Mouse (Mus musculus): ENCODE measurements around the gene Tuba4a. TPM values are rescaled to one million over a fixed set of nuclear protein-coding genes. Genes with fewer than 3 reads are reported as not detected.
"Not testable (repeated sequence)": the region's sequence is repeated elsewhere in the genome, so short reads cannot be mapped to it uniquely, and the experiment has no call there.

The Tuba4a gene
- polyA plus RNA-seq, 1 experiment from 2014 or later = 32.1 TPM

DNA sequence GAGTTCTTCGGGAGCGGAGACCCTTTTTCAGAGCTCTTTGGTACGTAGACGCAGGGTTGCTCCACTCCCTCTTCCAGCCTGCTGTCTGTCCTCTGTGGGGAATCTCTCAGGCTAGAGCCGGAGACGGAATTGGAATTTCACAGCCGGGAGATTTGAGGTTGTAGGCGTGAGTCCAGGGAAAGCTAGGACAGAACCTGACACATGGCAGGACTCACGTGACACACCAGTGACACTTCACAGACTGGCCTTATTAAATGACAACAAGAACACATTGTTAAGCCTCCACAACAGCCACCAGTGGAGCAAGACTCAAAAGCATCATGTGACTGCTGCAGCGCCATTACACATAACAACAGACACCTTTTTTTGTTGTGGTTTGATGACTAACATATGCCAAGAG is 19.9 kb upstream of the Tuba4a start:
- Histone ChIP-seq H3K4me1 (ENCODE audit: control insufficient read depth, insufficient read depth, low read length) (peaks cover 14% of the 10 kb centered on the region), H3K4me3 (ENCODE audit: low read length) (no peak overlapping the region), H3K4me2 (replicated peaks; ENCODE audit: low read depth, low read length) (no peak overlapping the region), H3K36me3 (ENCODE audit: control insufficient read depth, insufficient read depth, low read length) (peaks cover 17% of the 10 kb centered on the region; the same call in 1 of the 2 replicates), H3K9ac (ENCODE audit: low read depth, low read length) (no peak overlapping the region), H3K27me3 (ENCODE audit: control insufficient read depth, insufficient read depth, low read length) (no peaks in the 10 kb centered on the region), H3K27ac (ENCODE audit: low read depth, low read length) (no peak overlapping the region), H3K9me3 (ENCODE audit: control insufficient read depth, low read length) (no peaks in the 10 kb centered on the region)
- 88% methylated on average over 10 of the region's 10 CpGs for WGBS
- ATAC-seq (ENCODE audit: low FRiP score, low TSS enrichment) = no peak

DNA sequence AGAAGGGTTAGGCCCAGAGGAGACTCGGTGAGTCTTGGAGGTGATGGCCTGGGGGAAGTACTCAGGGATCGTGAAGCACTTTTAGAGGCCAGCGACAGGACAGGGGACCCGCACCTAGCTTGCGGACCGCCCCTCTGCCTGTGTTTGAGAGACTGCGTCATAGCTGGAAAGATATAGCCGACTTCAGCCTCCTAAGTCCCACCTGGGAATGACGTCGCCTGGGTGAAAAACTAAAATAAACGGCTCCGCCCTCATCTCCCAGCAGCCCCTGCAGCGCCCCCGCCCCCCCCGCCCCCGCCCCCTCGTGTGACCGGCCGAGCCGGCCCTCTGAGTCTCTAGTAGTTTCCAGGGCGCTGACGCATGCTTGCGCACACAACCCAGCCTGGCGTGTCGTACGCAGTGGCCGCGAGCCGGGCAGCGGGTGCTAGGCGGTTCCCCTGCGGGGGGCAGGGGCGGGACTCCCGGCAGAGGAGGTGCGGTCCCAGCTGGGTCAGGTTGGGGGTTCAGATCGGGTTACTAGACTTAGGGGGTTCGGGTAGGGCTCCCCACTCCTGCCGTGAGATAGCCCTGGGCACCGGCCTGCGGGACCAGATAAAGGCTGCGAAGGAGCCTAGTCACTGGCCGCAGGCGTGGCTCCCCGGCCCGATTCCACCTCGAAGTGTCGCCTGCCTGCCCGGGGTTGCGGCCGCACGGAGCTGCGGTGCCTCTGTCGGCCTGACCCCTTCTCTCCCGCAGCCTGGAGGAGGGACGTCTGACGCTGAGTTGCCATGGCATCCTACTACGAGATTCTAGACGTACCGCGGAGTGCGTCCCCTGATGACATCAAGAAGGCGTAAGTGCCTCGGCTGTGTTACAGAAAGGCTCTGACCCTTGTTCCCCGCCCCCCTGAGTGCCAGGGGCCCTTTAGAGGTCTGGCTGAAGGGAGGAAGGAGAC is 16.7 kb upstream of the Tuba4a start, which contains the start of gene Dnajb2:
Gene Dnajb2, plus strand, starts transcription at position 290 of the 934 bp plus-strand sequence.
- peak within 1 kb of the TSS; percentile 93 for H3K4me2 ChIP-seq (replicated peaks; ENCODE audit: low read depth, low read length)
- H3K4me1 ChIP-seq (ENCODE audit: control insufficient read depth, insufficient read depth, low read length) = peaks cover 14% of the 10 kb centered on the region
- peak within 1 kb of the TSS; percentile 84 for H3K9ac ChIP-seq (ENCODE audit: low read depth, low read length)
- peak within 1 kb of the TSS; percentile 62; the same call in 1 of the 2 replicates for H3K27ac ChIP-seq (ENCODE audit: low read depth, low read length)
- peaks cover 4% of the 10 kb centered on the region; the same call in 1 of the 2 replicates for H3K36me3 ChIP-seq (ENCODE audit: control insufficient read depth, insufficient read depth, low read length)
- H3K9me3 ChIP-seq (ENCODE audit: control insufficient read depth, low read length) = no peaks in the 10 kb centered on the region
- peak within 1 kb of the TSS; percentile 71 for H3K4me3 ChIP-seq (ENCODE audit: low read length)
- no peaks in the 10 kb centered on the region for H3K27me3 ChIP-seq (ENCODE audit: control insufficient read depth, insufficient read depth, low read length)
- peak; percentile 92 for ATAC-seq (ENCODE audit: low FRiP score, low TSS enrichment)
- under 1% methylated on average over 63 of the region's 64 CpGs for WGBS

DNA sequence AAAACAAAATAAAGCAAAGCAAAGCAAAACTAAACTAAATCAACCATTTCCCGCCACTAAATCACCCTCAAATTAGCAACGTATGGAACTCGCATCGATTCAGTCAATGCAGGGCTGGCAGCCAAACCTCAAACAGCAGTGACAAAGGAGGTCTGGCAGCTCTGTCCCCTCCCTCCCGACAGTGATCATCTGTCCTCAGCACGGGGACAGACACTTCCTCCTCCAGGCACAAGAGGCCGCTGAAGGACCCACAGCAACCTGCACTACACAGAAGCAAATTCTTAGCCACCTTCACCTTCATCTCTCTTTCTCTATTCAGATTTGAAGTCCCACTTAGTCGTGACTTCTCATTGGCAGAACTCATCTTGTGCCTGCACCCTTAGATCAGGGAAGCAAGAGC is 14.9 kb upstream of the Tuba4a start:
- Histone ChIP-seq H3K4me2 (replicated peaks; ENCODE audit: low read depth, low read length) (no peak overlapping the region), H3K9me3 (ENCODE audit: control insufficient read depth, low read length) (no peaks in the 10 kb centered on the region), H3K36me3 (ENCODE audit: control insufficient read depth, insufficient read depth, low read length) (0 out of 2 replicates have a peak, but pooled peaks cover 2% of the 10 kb centered on the region), H3K9ac (ENCODE audit: low read depth, low read length) (no peak overlapping the region), H3K4me1 (ENCODE audit: control insufficient read depth, insufficient read depth, low read length) (peaks cover 14% of the 10 kb centered on the region), H3K4me3 (ENCODE audit: low read length) (no peak overlapping the region), H3K27ac (ENCODE audit: low read depth, low read length) (no peak overlapping the region), H3K27me3 (ENCODE audit: control insufficient read depth, insufficient read depth, low read length) (no peaks in the 10 kb centered on the region)
- no peak for ATAC-seq (ENCODE audit: low FRiP score, low TSS enrichment)
- WGBS = 3% methylated on average over 8 of the region's 8 CpGs

DNA sequence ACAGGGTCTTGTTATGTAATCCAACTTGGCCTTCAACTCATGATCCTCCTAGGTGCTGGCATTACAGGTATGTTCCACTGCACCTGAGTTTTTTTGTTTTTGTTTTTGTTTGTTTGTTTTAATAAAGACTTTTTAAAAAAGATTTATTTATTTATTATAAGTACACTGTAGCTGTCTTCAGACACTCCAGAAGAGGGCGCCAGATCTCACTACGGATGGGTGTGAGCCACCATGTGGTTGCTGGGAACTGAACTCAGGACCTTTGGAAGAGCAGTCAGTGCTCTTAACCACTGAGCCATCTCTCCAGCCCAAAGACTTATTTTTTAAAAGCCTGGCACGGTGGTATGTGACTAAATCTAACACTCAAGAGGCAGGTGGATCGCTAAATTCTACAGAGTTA is 12.8 kb upstream of the Tuba4a start:
- H3K36me3 ChIP-seq (ENCODE audit: control insufficient read depth, insufficient read depth, low read length); H3K27ac ChIP-seq (ENCODE audit: low read depth, low read length); ATAC-seq (ENCODE audit: low FRiP score, low TSS enrichment); H3K9ac ChIP-seq (ENCODE audit: low read depth, low read length); H3K9me3 ChIP-seq (ENCODE audit: control insufficient read depth, low read length); H3K27me3 ChIP-seq (ENCODE audit: control insufficient read depth, insufficient read depth, low read length); H3K4me2 ChIP-seq (replicated peaks; ENCODE audit: low read depth, low read length); H3K4me3 ChIP-seq (ENCODE audit: low read length): not testable (repeated sequence)
- peaks cover 14% of the 10 kb centered on the region for H3K4me1 ChIP-seq (ENCODE audit: control insufficient read depth, insufficient read depth, low read length)
- WGBS = 70% methylated on average over 4 of the region's 4 CpGs

DNA sequence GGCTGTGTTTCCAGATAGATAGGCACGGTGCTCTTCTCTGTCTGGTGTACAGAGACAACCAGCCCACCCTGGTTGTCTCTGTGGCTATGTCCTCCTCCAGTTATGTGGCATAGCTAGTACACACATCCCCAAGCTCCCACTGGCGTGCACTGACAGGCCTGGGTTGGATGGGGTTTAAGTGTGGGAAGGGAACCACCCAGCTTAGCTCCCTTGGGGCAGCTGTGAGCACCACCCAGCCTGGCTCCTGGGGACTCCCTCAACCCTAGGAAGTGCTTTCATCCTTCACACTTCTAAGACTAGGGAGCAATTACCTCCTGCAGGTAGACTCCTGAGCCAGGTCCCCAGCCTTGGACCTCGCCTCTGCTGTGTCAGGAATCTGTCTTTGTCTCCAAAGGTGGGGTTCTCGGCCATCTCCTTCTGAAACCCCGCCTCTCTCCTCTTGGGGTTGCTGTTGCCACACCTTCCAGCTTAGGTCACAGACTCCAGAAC is 12.0 kb upstream of the Tuba4a start, which contains the start of gene A630095N17Rik:
Gene A630095N17Rik, minus strand, starts transcription at position 439 of the 489 bp plus-strand sequence.
- no peak for ATAC-seq (ENCODE audit: low FRiP score, low TSS enrichment)

DNA sequence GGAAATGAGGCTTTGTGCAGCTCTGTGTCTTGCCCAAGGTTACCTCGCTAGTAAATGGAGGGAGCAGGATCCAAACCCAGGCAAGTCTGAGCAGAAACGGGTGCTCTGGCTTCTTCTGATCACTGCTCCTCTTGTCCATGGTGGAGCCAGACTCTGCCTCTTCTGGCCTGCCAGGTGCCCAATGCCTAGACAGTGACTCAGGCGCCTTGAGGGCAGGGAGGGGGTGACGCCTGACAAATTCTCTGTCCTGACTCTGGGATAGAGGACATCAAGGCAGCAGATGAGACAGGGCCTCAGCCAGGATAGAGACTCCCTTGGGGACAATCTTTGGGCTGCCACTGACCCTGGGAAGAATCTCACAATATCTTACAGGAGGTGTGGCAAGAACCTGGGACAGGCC is 11.6 kb upstream of the Tuba4a start:
- 86% methylated on average over 4 of the region's 4 CpGs for WGBS
- Histone ChIP-seq H3K4me1 (ENCODE audit: control insufficient read depth, insufficient read depth, low read length) (peaks cover 5% of the 10 kb centered on the region; the same call in 1 of the 2 replicates), H3K27ac (ENCODE audit: low read depth, low read length) (no peak overlapping the region), H3K9me3 (ENCODE audit: control insufficient read depth, low read length) (no peaks in the 10 kb centered on the region), H3K27me3 (ENCODE audit: control insufficient read depth, insufficient read depth, low read length) (no peaks in the 10 kb centered on the region), H3K4me3 (ENCODE audit: low read length) (no peak overlapping the region), H3K36me3 (ENCODE audit: control insufficient read depth, insufficient read depth, low read length) (no peaks in the 10 kb centered on the region), H3K9ac (ENCODE audit: low read depth, low read length) (no peak overlapping the region), H3K4me2 (replicated peaks; ENCODE audit: low read depth, low read length) (no peak overlapping the region)
- no peak for ATAC-seq (ENCODE audit: low FRiP score, low TSS enrichment)

More for the DNA sequence above, 12.0 kb upstream of the Tuba4a start, which contains the start of gene A630095N17Rik:
- H3K4me3 ChIP-seq (ENCODE audit: low read length) = no peak within 1 kb of the TSS
- no peak within 1 kb of the TSS for H3K4me2 ChIP-seq (replicated peaks; ENCODE audit: low read depth, low read length)
- H3K9ac ChIP-seq (ENCODE audit: low read depth, low read length) = no peak within 1 kb of the TSS
- 71% methylated on average over 5 of the region's 5 CpGs for WGBS
- H3K27ac ChIP-seq (ENCODE audit: low read depth, low read length) = no peak within 1 kb of the TSS
- peaks cover 6% of the 10 kb centered on the region for H3K4me1 ChIP-seq (ENCODE audit: control insufficient read depth, insufficient read depth, low read length)
- H3K9me3 ChIP-seq (ENCODE audit: control insufficient read depth, low read length) = no peaks in the 10 kb centered on the region
- H3K27me3 ChIP-seq (ENCODE audit: control insufficient read depth, insufficient read depth, low read length) = no peaks in the 10 kb centered on the region
- no peaks in the 10 kb centered on the region for H3K36me3 ChIP-seq (ENCODE audit: control insufficient read depth, insufficient read depth, low read length)

DNA sequence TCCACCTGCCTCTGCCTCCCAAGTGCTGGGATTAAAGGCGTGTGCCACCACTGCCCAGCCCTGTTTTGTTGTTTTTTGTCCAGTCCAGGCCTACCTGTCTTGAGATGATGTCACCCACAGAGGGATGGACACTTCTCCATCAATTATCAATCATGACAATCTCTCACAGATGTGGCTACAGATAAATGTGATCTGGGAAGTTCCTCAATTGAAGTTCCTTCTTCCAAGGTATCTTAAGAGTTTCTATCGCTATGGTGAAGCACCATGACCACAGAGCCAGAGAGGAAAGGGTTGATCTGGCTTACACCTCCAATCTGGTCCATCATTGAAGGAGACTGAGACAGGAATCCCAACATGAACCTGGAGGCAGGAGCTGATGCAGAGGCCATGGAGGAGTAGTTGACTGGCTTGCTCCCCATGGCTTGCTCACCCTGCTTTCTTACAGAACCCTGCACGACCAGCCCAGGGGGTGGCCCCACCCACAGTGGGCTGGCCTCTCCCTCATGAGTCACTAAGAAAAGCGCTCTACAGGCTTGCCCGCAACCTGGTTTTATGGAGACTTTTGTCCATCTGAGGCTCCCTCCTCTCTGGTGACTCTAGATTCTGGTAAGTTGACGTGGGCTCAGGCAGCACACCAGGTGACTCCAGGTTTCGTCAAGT is 10.8 kb upstream of the Tuba4a start:
- H3K27me3 ChIP-seq (ENCODE audit: control insufficient read depth, insufficient read depth, low read length) = no peaks in the 10 kb centered on the region
- no peak overlapping the region for H3K9ac ChIP-seq (ENCODE audit: low read depth, low read length)
- H3K9me3 ChIP-seq (ENCODE audit: control insufficient read depth, low read length) = no peaks in the 10 kb centered on the region
- no peaks in the 10 kb centered on the region for H3K36me3 ChIP-seq (ENCODE audit: control insufficient read depth, insufficient read depth, low read length)
- H3K4me2 ChIP-seq (replicated peaks; ENCODE audit: low read depth, low read length) = no peak overlapping the region
- H3K4me3 ChIP-seq (ENCODE audit: low read length) = no peak overlapping the region
- no peaks in the 10 kb centered on the region; the same call in 1 of the 2 replicates for H3K4me1 ChIP-seq (ENCODE audit: control insufficient read depth, insufficient read depth, low read length)
- no peak for ATAC-seq (ENCODE audit: low FRiP score, low TSS enrichment)
- H3K27ac ChIP-seq (ENCODE audit: low read depth, low read length) = no peak overlapping the region
- WGBS = 72% methylated on average over 7 of the region's 7 CpGs

DNA sequence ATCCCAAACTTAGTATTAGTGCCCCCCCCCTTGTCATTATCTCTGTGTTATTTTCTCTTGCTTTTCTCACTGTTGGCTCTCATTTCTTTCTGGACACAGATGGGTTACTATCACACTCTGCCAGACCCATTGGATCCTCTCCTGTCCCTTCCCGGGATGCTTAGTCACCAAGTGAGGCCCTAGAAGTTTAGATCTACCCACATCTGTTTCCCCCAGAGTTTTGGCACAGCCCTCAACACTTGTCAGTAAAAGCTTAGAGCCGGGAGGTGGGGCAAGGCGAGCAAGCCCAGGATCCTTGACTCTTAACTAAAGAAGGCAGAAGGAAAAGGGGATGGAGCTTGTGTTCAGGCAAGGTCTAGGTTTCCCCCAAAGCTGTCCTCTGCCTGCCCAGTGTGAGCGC is 9.5 kb upstream of the Tuba4a start:
- Histone ChIP-seq H3K27me3 (ENCODE audit: control insufficient read depth, insufficient read depth, low read length) (no peaks in the 10 kb centered on the region), H3K4me3 (ENCODE audit: low read length) (no peak overlapping the region), H3K9me3 (ENCODE audit: control insufficient read depth, low read length) (no peaks in the 10 kb centered on the region), H3K36me3 (ENCODE audit: control insufficient read depth, insufficient read depth, low read length) (no peaks in the 10 kb centered on the region), H3K9ac (ENCODE audit: low read depth, low read length) (no peak overlapping the region), H3K4me1 (ENCODE audit: control insufficient read depth, insufficient read depth, low read length) (no peaks in the 10 kb centered on the region), H3K27ac (ENCODE audit: low read depth, low read length) (no peak overlapping the region), H3K4me2 (replicated peaks; ENCODE audit: low read depth, low read length) (no peak overlapping the region)
- 75% methylated on average over 4 of the region's 4 CpGs for WGBS
- no peak for ATAC-seq (ENCODE audit: low FRiP score, low TSS enrichment)

Data from kidney, embryonic 14.5 days (tissue).